Mouse (Mus musculus) intestine, embryonic 15.5 days (tissue): ENCODE results near the gene Pmepa1. TPM values are rescaled to one million over a fixed set of nuclear protein-coding genes. Genes with fewer than 3 reads are reported as not detected.

Source experiments
- ATAC-seq: fragments of 200-750 bp; cut with Nextera tagmentation; 2 replicates; pipeline ENCODE4 v1.8.0; 2017; ENCODE audit warnings: moderate TSS enrichment, moderate library complexity
- H3K27ac ChIP-seq: fragments of 300-500 bp; sonication (generic); 2 replicates; pipeline ENCODE4 v1.5.1; 2015; ENCODE audit warnings: mild to moderate bottlenecking, inconsistent platforms
- H3K27me3 ChIP-seq: fragments of 300-500 bp; sonication (generic); replicated peaks from 2 replicates; pipeline ENCODE4 v1.6.1; 2015; ENCODE audit warnings: inconsistent platforms
- H3K36me3 ChIP-seq: fragments of 300-500 bp; sonication (generic); 2 replicates; pipeline ENCODE4 v1.6.1; 2015; ENCODE audit warnings: inconsistent platforms
- H3K4me1 ChIP-seq: fragments of 300-500 bp; sonication (generic); replicated peaks from 2 replicates; pipeline ENCODE4 v1.6.1; 2015; ENCODE audit warnings: inconsistent platforms
- H3K4me2 ChIP-seq: fragments of 300-500 bp; sonication (generic); replicated peaks from 2 replicates; pipeline ENCODE4 v1.6.1; 2015; ENCODE audit warnings: mild to moderate bottlenecking, inconsistent platforms
- H3K4me3 ChIP-seq: fragments of 300-500 bp; sonication (generic); replicated peaks from 2 replicates; pipeline ENCODE4 v1.5.1; 2015; ENCODE audit warnings: inconsistent platforms
- H3K9ac ChIP-seq: fragments of 300-500 bp; sonication (generic); 2 replicates; pipeline ENCODE4 v1.6.1; 2015; ENCODE audit warnings: inconsistent platforms
- H3K9me3 ChIP-seq: fragments of 300-500 bp; sonication (generic); 2 replicates; pipeline ENCODE4 v1.6.1; 2016; ENCODE audit warnings: inconsistent platforms
- WGBS: fragments of 180-500 bp; shearing (Covaris S2); methylation state at CpG from one replicate; pipeline ENCODE4 v1.1.7; 2015; 5-methylcytosine and 5-hydroxymethylcytosine counted together
- polyA plus RNA-seq: library from polyadenylated mRNA; unstranded; fragments of >200 nt; fragmentation: Nextera tagmentation; extraction: Ambion mirVana; gene quantifications from 2 replicates; pipeline ENCODE4 v1.2.1, GENCODE M21; 2015

Pmepa1 gene
- polyA plus RNA-seq, 1 experiment from 2014 or later: 5.6 TPM

- Histone ChIP-seq H3K4me3 (no peak overlapping the region), H3K36me3 (no peaks in the 10 kb centered on the region), H3K4me2 (no peak overlapping the region), H3K9me3 (no peaks in the 10 kb centered on the region), H3K27me3 (no peaks in the 10 kb centered on the region), H3K9ac (no peak overlapping the region), H3K27ac (no peak overlapping the region), H3K4me1 (peaks cover 85% of the 10 kb centered on the region)
- WGBS: 41% methylated on average over 3 of the region's 3 CpGs
- no peak for ATAC-seq
These were observed 26.9 kb downstream of the Pmepa1 start for GRCm38 (mm10) chr2:173249386-173249785.

GRCm38 (mm10) chr2:173248822-173249221 lies 27.5 kb downstream of the Pmepa1 start:
- ATAC-seq: no peak
- no peak overlapping the region for H3K4me2 ChIP-seq
- H3K9ac ChIP-seq: no peak overlapping the region
- 77% methylated on average over 7 of the region's 7 CpGs for WGBS
- H3K4me1 ChIP-seq: peaks cover 83% of the 10 kb centered on the region
- H3K36me3 ChIP-seq: no peaks in the 10 kb centered on the region
- no peaks in the 10 kb centered on the region for H3K9me3 ChIP-seq
- no peak overlapping the region for H3K27ac ChIP-seq
- H3K27me3 ChIP-seq: no peaks in the 10 kb centered on the region
- H3K4me3 ChIP-seq: no peak overlapping the region

GRCm38 (mm10) chr2:173247911-173248310 lies 28.4 kb downstream of the Pmepa1 start:
- Histone ChIP-seq H3K9me3 (no peaks in the 10 kb centered on the region), H3K9ac (no peak overlapping the region), H3K36me3 (no peaks in the 10 kb centered on the region), H3K27ac (peak overlapping the region; percentile 51; the same call in 1 of the 2 replicates), H3K4me2 (no peak overlapping the region), H3K4me1 (peaks cover 82% of the 10 kb centered on the region), H3K4me3 (no peak overlapping the region), H3K27me3 (no peaks in the 10 kb centered on the region)
- no peak for ATAC-seq
- 16% methylated on average over 2 of the region's 2 CpGs for WGBS

- H3K9me3 ChIP-seq: no peaks in the 10 kb centered on the region
- no peak overlapping the region for H3K4me3 ChIP-seq
- H3K4me1 ChIP-seq: peaks cover 80% of the 10 kb centered on the region
- H3K36me3 ChIP-seq: no peaks in the 10 kb centered on the region
- H3K27ac ChIP-seq: 0 out of 2 replicates have a peak overlapping the region, but pooled peaks have one; percentile 51
- no peak for ATAC-seq
- 37% methylated on average over 2 of the region's 2 CpGs for WGBS
- no peak overlapping the region for H3K4me2 ChIP-seq
- H3K9ac ChIP-seq: no peak overlapping the region
- no peaks in the 10 kb centered on the region for H3K27me3 ChIP-seq
These were observed 29.1 kb downstream of the Pmepa1 start for GRCm38 (mm10) chr2:173247197-173247596.

GRCm38 (mm10) chr2:173246688-173247087 lies 29.6 kb downstream of the Pmepa1 start:
- no peak overlapping the region for H3K9ac ChIP-seq
- 0 out of 2 replicates have a peak overlapping the region, but pooled peaks have one; percentile 27 for H3K27ac ChIP-seq
- H3K4me2 ChIP-seq: no peak overlapping the region
- H3K4me3 ChIP-seq: no peak overlapping the region
- no peak for ATAC-seq
- H3K27me3 ChIP-seq: no peaks in the 10 kb centered on the region
- H3K9me3 ChIP-seq: no peaks in the 10 kb centered on the region
- WGBS: 70% methylated on average over 8 of the region's 8 CpGs
- no peaks in the 10 kb centered on the region for H3K36me3 ChIP-seq
- H3K4me1 ChIP-seq: peaks cover 76% of the 10 kb centered on the region

- peaks cover 65% of the 10 kb centered on the region for H3K4me1 ChIP-seq
- H3K27ac ChIP-seq: no peak overlapping the region
- H3K4me3 ChIP-seq: no peak overlapping the region
- ATAC-seq: no peak
- no peaks in the 10 kb centered on the region for H3K9me3 ChIP-seq
- H3K36me3 ChIP-seq: no peaks in the 10 kb centered on the region
- H3K4me2 ChIP-seq: no peak overlapping the region
- WGBS: 85% methylated on average over 20 of the region's 20 CpGs
- no peaks in the 10 kb centered on the region for H3K27me3 ChIP-seq
- H3K9ac ChIP-seq: no peak overlapping the region
These were observed 31.1 kb downstream of the Pmepa1 start for GRCm38 (mm10) chr2:173245258-173245657.

- H3K9ac ChIP-seq: no peak overlapping the region
- no peak overlapping the region for H3K27ac ChIP-seq
- no peaks in the 10 kb centered on the region for H3K9me3 ChIP-seq
- peaks cover 57% of the 10 kb centered on the region for H3K4me1 ChIP-seq
- no peaks in the 10 kb centered on the region for H3K27me3 ChIP-seq
- peak; percentile 15; the same call in 1 of the 2 replicates for ATAC-seq
- WGBS: 23% methylated on average over 3 of the region's 3 CpGs
- no peaks in the 10 kb centered on the region for H3K36me3 ChIP-seq
- no peak overlapping the region for H3K4me2 ChIP-seq
- H3K4me3 ChIP-seq: no peak overlapping the region
These were observed 32.2 kb downstream of the Pmepa1 start for GRCm38 (mm10) chr2:173244108-173244507.

- Histone ChIP-seq H3K9me3 (no peaks in the 10 kb centered on the region), H3K27ac (no peak overlapping the region), H3K27me3 (no peaks in the 10 kb centered on the region), H3K36me3 (no peaks in the 10 kb centered on the region), H3K4me3 (no peak overlapping the region), H3K4me2 (no peak overlapping the region), H3K4me1 (peaks cover 60% of the 10 kb centered on the region), H3K9ac (no peak overlapping the region)
- no peak for ATAC-seq
- 70% methylated on average over 9 of the region's 9 CpGs for WGBS
These were observed 32.7 kb downstream of the Pmepa1 start for GRCm38 (mm10) chr2:173243616-173244015.

GRCm38 (mm10) chr2:173242874-173243273 lies 33.5 kb downstream of the Pmepa1 start:
- peak; percentile 54 for ATAC-seq
- Histone ChIP-seq H3K9ac (no peak overlapping the region), H3K27me3 (no peaks in the 10 kb centered on the region), H3K4me3 (no peak overlapping the region), H3K4me2 (0 out of 2 replicates have a peak overlapping the region, but pooled peaks have one; percentile 14), H3K36me3 (no peaks in the 10 kb centered on the region), H3K9me3 (no peaks in the 10 kb centered on the region), H3K27ac (no peak overlapping the region), H3K4me1 (peaks cover 60% of the 10 kb centered on the region)
- WGBS: 38% methylated on average over 12 of the region's 12 CpGs

GRCm38 (mm10) chr2:173240738-173241137 lies 35.6 kb downstream of the Pmepa1 start:
- peaks cover 62% of the 10 kb centered on the region for H3K4me1 ChIP-seq
- no peak overlapping the region for H3K4me3 ChIP-seq
- no peak overlapping the region for H3K27ac ChIP-seq
- H3K27me3 ChIP-seq: no peaks in the 10 kb centered on the region
- no peak for ATAC-seq
- H3K9ac ChIP-seq: no peak overlapping the region
- 66% methylated on average over 9 of the region's 9 CpGs for WGBS
- H3K9me3 ChIP-seq: no peaks in the 10 kb centered on the region
- H3K36me3 ChIP-seq: no peaks in the 10 kb centered on the region
- H3K4me2 ChIP-seq: no peak overlapping the region

- Histone ChIP-seq H3K4me1 (peaks cover 68% of the 10 kb centered on the region), H3K36me3 (peaks cover 2% of the 10 kb centered on the region; the same call in 1 of the 2 replicates), H3K9me3 (no peaks in the 10 kb centered on the region), H3K27me3 (no peaks in the 10 kb centered on the region), H3K27ac (0 out of 2 replicates have a peak overlapping the region, but pooled peaks have one; percentile 82), H3K4me2 (no peak overlapping the region), H3K4me3 (no peak overlapping the region), H3K9ac (no peak overlapping the region)
- ATAC-seq: no peak
- WGBS: 38% methylated on average over 14 of the region's 14 CpGs
These were observed 37.8 kb downstream of the Pmepa1 start for GRCm38 (mm10) chr2:173238522-173238921.

- Histone ChIP-seq H3K9ac (no peak overlapping the region), H3K27ac (peak overlapping the region; percentile 82), H3K36me3 (peaks cover 26% of the 10 kb centered on the region), H3K4me2 (peak overlapping the region; percentile 24), H3K9me3 (no peaks in the 10 kb centered on the region), H3K4me1 (peaks cover 79% of the 10 kb centered on the region), H3K27me3 (no peaks in the 10 kb centered on the region), H3K4me3 (no peak overlapping the region)
- WGBS: 43% methylated on average over 8 of the region's 8 CpGs
- peak; percentile 49 for ATAC-seq
These were observed 40.6 kb downstream of the Pmepa1 start for GRCm38 (mm10) chr2:173235435-173236332.

GRCm38 (mm10) chr2:173232766-173233099 lies 43.6 kb downstream of the Pmepa1 start:
- 87% methylated on average over 8 of the region's 8 CpGs for WGBS
- no peak overlapping the region for H3K27ac ChIP-seq
- H3K4me1 ChIP-seq: peaks cover 68% of the 10 kb centered on the region
- H3K9me3 ChIP-seq: no peaks in the 10 kb centered on the region
- H3K4me3 ChIP-seq: no peak overlapping the region
- H3K27me3 ChIP-seq: no peaks in the 10 kb centered on the region
- no peak overlapping the region for H3K9ac ChIP-seq
- no peak overlapping the region for H3K4me2 ChIP-seq
- ATAC-seq: no peak
- H3K36me3 ChIP-seq: peaks cover 34% of the 10 kb centered on the region
